Mouse (Mus musculus): ENCODE data around the gene Wdr83os. TPM values are rescaled to one million over a fixed set of nuclear protein-coding genes. Genes with fewer than 3 reads are reported as not detected.

Gene Wdr83os
- 156 and 164 TPM in 2 replicates for polyA plus RNA-seq (2012; rRNA removed; ENCODE audit: low replicate concordance)

GRCm38 (mm10) chr8:85080532-85081215 lies at the start of gene Wdr83os:
Wdr83os (plus strand) TSS chr8:85080740.

GRCm38 (mm10) chr8:85036718-85037365 lies 43.7 kb upstream of the Wdr83os start, which contains the start of gene Tnpo2:
Tnpo2 (plus strand) TSS chr8:85036915.

GRCm38 (mm10) chr8:85059879-85060616 lies 20.5 kb upstream of the Wdr83os start, which contains the start of gene Fbxw9:
Fbxw9 (plus strand) TSS chr8:85060055.

GRCm38 (mm10) chr8:85067982-85068381 lies 12.6 kb upstream of the Wdr83os start, which contains the start of gene Gm5741:
Gm5741 (minus strand) TSS chr8:85067982.

GRCm38 (mm10) chr8:85071514-85072281 lies 8.8 kb upstream of the Wdr83os start, which contains the start of gene Dhps:
Dhps (plus strand) TSS chr8:85071757.

GRCm38 (mm10) chr8:85081216-85081555 lies 646 bp downstream of the Wdr83os start, which contains the start of gene Wdr83:
Wdr83 (minus strand) TSS chr8:85081306.

GRCm38 (mm10) chr8:85083108-85083813 lies 2.7 kb downstream of the Wdr83os start, which contains the start of gene Man2b1:
Man2b1 (plus strand) TSS chr8:85083270.

GRCm38 (mm10) chr8:85122995-85123394 lies 42.5 kb downstream of the Wdr83os start, which contains the start of gene Zfp791:
Zfp791 (minus strand) TSS chr8:85123095.

Other genes starting within 250 kb of the Wdr83os start
- gene Gadd45gip1, start 249.2 kb upstream of the Wdr83os start, polyA plus RNA-seq (2012; rRNA removed; ENCODE audit: low replicate concordance) = 10.2 and 33.6 TPM in 2 replicates
- 104 and 105 TPM in 2 replicates for gene Rad23a, start 240.1 kb upstream of the Wdr83os start, polyA plus RNA-seq (2012; rRNA removed; ENCODE audit: low replicate concordance)
- gene Calr, start 233.8 kb upstream of the Wdr83os start, polyA plus RNA-seq (2012; rRNA removed; ENCODE audit: low replicate concordance) = 216 and 341 TPM in 2 replicates
- gene Farsa, start 223.8 kb upstream of the Wdr83os start, polyA plus RNA-seq (2012; rRNA removed; ENCODE audit: low replicate concordance) = 43.3 and 77.7 TPM in 2 replicates
- 1.1 and 2.7 TPM in 2 replicates for gene Syce2, start 208.6 kb upstream of the Wdr83os start, polyA plus RNA-seq (2012; rRNA removed; ENCODE audit: low replicate concordance)
- gene Gcdh, start 186.8 kb upstream of the Wdr83os start, polyA plus RNA-seq (2012; rRNA removed; ENCODE audit: low replicate concordance) = 87.4 and 112 TPM in 2 replicates
- 0.22 and 0.30 TPM in 2 replicates for gene Klf1, start 178.8 kb upstream of the Wdr83os start, polyA plus RNA-seq (2012; rRNA removed; ENCODE audit: low replicate concordance)
- gene Dnase2a, start 172.2 kb upstream of the Wdr83os start, polyA plus RNA-seq (2012; rRNA removed; ENCODE audit: low replicate concordance) = 29.4 and 31.5 TPM in 2 replicates
- gene Mast1, start 143.4 kb upstream of the Wdr83os start, polyA plus RNA-seq (2012; rRNA removed; ENCODE audit: low replicate concordance) = 0.03 and 0.10 TPM in 2 replicates
- not detected in 2 replicates for gene Rtbdn, start 133.7 kb upstream of the Wdr83os start, polyA plus RNA-seq (2012; rRNA removed; ENCODE audit: low replicate concordance)
- gene Gm49661, start 111.3 kb upstream of the Wdr83os start, polyA plus RNA-seq (2012; rRNA removed; ENCODE audit: low replicate concordance) = not detected in 2 replicates
- gene Prdx2, start 111.2 kb upstream of the Wdr83os start, polyA plus RNA-seq (2012; rRNA removed; ENCODE audit: low replicate concordance) = 246 and 252 TPM in 2 replicates
- gene Rnaseh2a, start 111.0 kb upstream of the Wdr83os start, polyA plus RNA-seq (2012; rRNA removed; ENCODE audit: low replicate concordance) = 38.6 and 47.8 TPM in 2 replicates
- gene Junb, start 102.0 kb upstream of the Wdr83os start, polyA plus RNA-seq (2012; rRNA removed; ENCODE audit: low replicate concordance) = 35.0 and 39.1 TPM in 2 replicates
- gene Hook2, start 90.1 kb upstream of the Wdr83os start, polyA plus RNA-seq (2012; rRNA removed; ENCODE audit: low replicate concordance) = 2.5 and 10.6 TPM in 2 replicates
- gene Best2, start 66.2 kb upstream of the Wdr83os start, polyA plus RNA-seq (2012; rRNA removed; ENCODE audit: low replicate concordance) = not detected in 2 replicates
- 184 and 205 TPM in 2 replicates for gene Asna1, start 55.5 kb upstream of the Wdr83os start, polyA plus RNA-seq (2012; rRNA removed; ENCODE audit: low replicate concordance)
- 61.2 and 143 TPM in 2 replicates for gene Trir, start 53.9 kb upstream of the Wdr83os start, polyA plus RNA-seq (2012; rRNA removed; ENCODE audit: low replicate concordance)
- 74.9 and 104 TPM in 2 replicates for gene Tnpo2, start 43.8 kb upstream of the Wdr83os start, polyA plus RNA-seq (2012; rRNA removed; ENCODE audit: low replicate concordance)
- 36.0 and 48.0 TPM in 2 replicates for gene Fbxw9, start 20.7 kb upstream of the Wdr83os start, polyA plus RNA-seq (2012; rRNA removed; ENCODE audit: low replicate concordance)
- gene Gm5741, start 12.8 kb upstream of the Wdr83os start, polyA plus RNA-seq (2012; rRNA removed; ENCODE audit: low replicate concordance) = 0.85 TPM in 1 of 2 replicates, not detected in the other
- gene Dhps, start 9.0 kb upstream of the Wdr83os start, polyA plus RNA-seq (2012; rRNA removed; ENCODE audit: low replicate concordance) = 31.5 and 54.1 TPM in 2 replicates
- gene Wdr83, start 566 bp downstream of the Wdr83os start, polyA plus RNA-seq (2012; rRNA removed; ENCODE audit: low replicate concordance) = 33.8 and 37.5 TPM in 2 replicates
- gene Man2b1, start 2.5 kb downstream of the Wdr83os start, polyA plus RNA-seq (2012; rRNA removed; ENCODE audit: low replicate concordance) = 98.6 and 103 TPM in 2 replicates
- gene Zfp791, start 42.4 kb downstream of the Wdr83os start, polyA plus RNA-seq (2012; rRNA removed; ENCODE audit: low replicate concordance) = 0.86 and 1.5 TPM in 2 replicates
- not detected in 2 replicates for gene Cks1brt, start 71.2 kb downstream of the Wdr83os start, polyA plus RNA-seq (2012; rRNA removed; ENCODE audit: low replicate concordance)
- gene Olfr371, start 145.2 kb downstream of the Wdr83os start, polyA plus RNA-seq (2012; rRNA removed; ENCODE audit: low replicate concordance) = not detected in 2 replicates
- 16.0 and 20.7 TPM in 2 replicates for gene Orc6, start 218.9 kb downstream of the Wdr83os start, polyA plus RNA-seq (2012; rRNA removed; ENCODE audit: low replicate concordance)
- gene Vps35, start 219.1 kb downstream of the Wdr83os start, polyA plus RNA-seq (2012; rRNA removed; ENCODE audit: low replicate concordance) = 31.2 and 34.6 TPM in 2 replicates